In genomic region chr15:78178397-78178796, GRCm38 (mm10) we compare ENCODE assay signal across 9 mouse cellular contexts. TPM values are rescaled to one million over a fixed set of nuclear protein-coding genes. Genes with fewer than 3 reads are reported as not detected.
DNase-seq lines count a peak whose midpoint lies in the region; ATAC-seq and TF ChIP-seq lines count a peak whose summit lies in the region.
"Had no signal": no experiment of that assay in that cellular context is flagged by ENCODE, and none has a peak within 500 bp of the region (broad histone marks: within the 10 kb centered on the region; RNA-seq: fewer than 3 reads in every experiment).

No protein-coding gene starts in this region.

- H3K4me3 ChIP-seq in forebrain, embryonic 11.5 days (ENCODE audit: low read depth, low read length) = no peak overlapping the region
- H3K4me3 ChIP-seq in forebrain, embryonic 13.5 days = no peak overlapping the region
- no peak overlapping the region for H3K4me3 ChIP-seq in bone marrow, adult 2 months (replicated peaks; ENCODE audit: control insufficient read depth, low read depth, low read length)
- H3K4me3 ChIP-seq in liver, embryonic 14.5 days (ENCODE audit: insufficient read depth in 1 of 2, low read depth in 2 of 2, low read length in 2 of 2) = no peak overlapping the region
- no peak overlapping the region for H3K4me3 ChIP-seq in neural tube, embryonic 14.5 days (ENCODE audit: low read depth, low read length)
- H3K4me3 ChIP-seq in testis, adult 2 months (ENCODE audit: control insufficient read depth, low read depth, low read length) = no peak overlapping the region

- H3K9me3 ChIP-seq in forebrain, embryonic 11.5 days (ENCODE audit: control insufficient read depth, low read length) = no peaks in the 10 kb centered on the region
- H3K9me3 ChIP-seq in forebrain, embryonic 13.5 days (replicated peaks) = no peaks in the 10 kb centered on the region
- no peaks in the 10 kb centered on the region for H3K9me3 ChIP-seq in liver, embryonic 14.5 days (ENCODE audit: control insufficient read depth, low read length)
- no peaks in the 10 kb centered on the region for H3K9me3 ChIP-seq in neural tube, embryonic 14.5 days (ENCODE audit: control insufficient read depth, low read length)

- no peak overlapping the region for H3K9ac ChIP-seq in forebrain, embryonic 11.5 days (ENCODE audit: low read length)
- no peak overlapping the region for H3K9ac ChIP-seq in forebrain, embryonic 13.5 days
- no peak overlapping the region for H3K9ac ChIP-seq in liver, embryonic 14.5 days (replicated peaks)
- 0 out of 2 replicates have a peak overlapping the region, but pooled peaks have one; percentile 28 for H3K9ac ChIP-seq in neural tube, embryonic 14.5 days (replicated peaks; ENCODE audit: low read depth, low read length)

- TF ChIP-seq CTCF in bone marrow, adult 2 months (IDR thresholded peaks at IDR 0.05; ENCODE audit: control insufficient read depth, insufficient read depth, low read length) = peak; percentile 94
- TF ChIP-seq CTCF in liver, embryonic 14.5 days (IDR thresholded peaks at IDR 0.05; ENCODE audit: low read depth) = peak; percentile 95
- TF ChIP-seq CTCF in testis, adult 2 months (IDR thresholded peaks at IDR 0.05; ENCODE audit: control insufficient read depth, insufficient read depth, insufficient replicate concordance, low read depth, low read length) = peak; percentile 96

- WGBS in forebrain, embryonic 11.5 days = 7% methylated on average over 9 of the region's 9 CpGs
- 5% methylated on average over 9 of the region's 9 CpGs for WGBS in forebrain, embryonic 13.5 days
- 8% methylated on average over 9 of the region's 9 CpGs for WGBS in bone marrow, adult 2 months
- WGBS in liver, embryonic 14.5 days (ENCODE audit: insufficient replicate concordance) = 7% methylated on average over 9 of the region's 9 CpGs
- 6% methylated on average over 8 of the region's 9 CpGs for WGBS in neural tube, embryonic 14.5 days

- no peak for ATAC-seq in forebrain, embryonic 11.5 days (replicated peaks; ENCODE audit: low FRiP score)
- ATAC-seq in forebrain, embryonic 13.5 days = no peak
- no peak for ATAC-seq in liver, embryonic 14.5 days (ENCODE audit: insufficient read depth)
- ATAC-seq in neural tube, embryonic 14.5 days (ENCODE audit: low read depth) = no peak

- H3K4me1 ChIP-seq in forebrain, embryonic 11.5 days (replicated peaks; ENCODE audit: control insufficient read depth, insufficient read depth, low read length) = peaks cover 5% of the 10 kb centered on the region; the same call in 1 of the 2 replicates
- peaks cover 40% of the 10 kb centered on the region for H3K4me1 ChIP-seq in forebrain, embryonic 13.5 days
- H3K4me1 ChIP-seq in bone marrow, adult 2 months (ENCODE audit: control insufficient read depth, insufficient read depth, low read length) = no peaks in the 10 kb centered on the region; the same call in 1 of the 2 replicates
- H3K4me1 ChIP-seq in liver, embryonic 14.5 days (replicated peaks; ENCODE audit: control insufficient read depth in 2 of 2, insufficient read depth in 2 of 2, low read length in 1 of 2) = peaks cover 12% of the 10 kb centered on the region in 2 experiments
- peaks cover 27% of the 10 kb centered on the region for H3K4me1 ChIP-seq in neural tube, embryonic 14.5 days (ENCODE audit: control insufficient read depth, insufficient read depth, low read length)
- peaks cover 9% of the 10 kb centered on the region for H3K4me1 ChIP-seq in testis, adult 2 months (ENCODE audit: control insufficient read depth, insufficient read depth, low read length)

- TF ChIP-seq POLR2A in bone marrow, adult 2 months (IDR thresholded peaks at IDR 0.05; ENCODE audit: borderline replicate concordance, control insufficient read depth, low read depth, low read length) = 0 out of 2 replicates have a peak, but pooled peaks have one; percentile 26
- TF ChIP-seq POLR2A in testis, adult 2 months (IDR thresholded peaks at IDR 0.05; ENCODE audit: control insufficient read depth, low read depth, low read length) = no peak

- H3K27ac ChIP-seq in forebrain, embryonic 11.5 days (ENCODE audit: low read depth, low read length) = no peak overlapping the region
- no peak overlapping the region for H3K27ac ChIP-seq in forebrain, embryonic 13.5 days
- H3K27ac ChIP-seq in bone marrow, adult 2 months (ENCODE audit: control insufficient read depth, insufficient read depth, low read depth, low read length, poor library complexity) = no peak overlapping the region
- no peak overlapping the region for H3K27ac ChIP-seq in liver, embryonic 14.5 days
- peak overlapping the region; percentile 74 for H3K27ac ChIP-seq in neural tube, embryonic 14.5 days (ENCODE audit: low read depth, low read length)
- no peak overlapping the region for H3K27ac ChIP-seq in testis, adult 2 months (ENCODE audit: control insufficient read depth, insufficient read depth, low read depth, low read length)
- H3K27ac ChIP-seq: macrophage had no signal

- no peaks in the 10 kb centered on the region for H3K27me3 ChIP-seq in forebrain, embryonic 11.5 days (ENCODE audit: control insufficient read depth, insufficient read depth, low read length)
- H3K27me3 ChIP-seq in forebrain, embryonic 13.5 days = 0 out of 2 replicates have a peak, but pooled peaks cover under 1% of the 10 kb centered on the region
- H3K27me3 ChIP-seq in liver, embryonic 14.5 days (ENCODE audit: control insufficient read depth, insufficient read depth, low read length) = no peaks in the 10 kb centered on the region; the same call in 1 of the 2 replicates
- no peaks in the 10 kb centered on the region for H3K27me3 ChIP-seq in neural tube, embryonic 14.5 days (ENCODE audit: control insufficient read depth, insufficient read depth, low read length)
- H3K27me3 ChIP-seq in testis, adult 2 months (ENCODE audit: control insufficient read depth, insufficient read depth, low read length) = no peaks in the 10 kb centered on the region

- no peaks in the 10 kb centered on the region for H3K36me3 ChIP-seq in forebrain, embryonic 11.5 days (ENCODE audit: control insufficient read depth, insufficient read depth, low read length)
- no peaks in the 10 kb centered on the region for H3K36me3 ChIP-seq in forebrain, embryonic 13.5 days (ENCODE audit: poor library complexity, severe bottlenecking)
- H3K36me3 ChIP-seq in liver, embryonic 14.5 days (replicated peaks; ENCODE audit: control insufficient read depth, insufficient read depth, low read depth) = no peaks in the 10 kb centered on the region
- H3K36me3 ChIP-seq in neural tube, embryonic 14.5 days (ENCODE audit: control insufficient read depth, insufficient read depth, low read length) = no peaks in the 10 kb centered on the region
- no peaks in the 10 kb centered on the region for H3K36me3 ChIP-seq in testis, adult 2 months (ENCODE audit: control insufficient read depth, insufficient read depth, low read length)

- DNase-seq in forebrain, embryonic 11.5 days (ENCODE audit: low spot score) = peak; percentile 90
- peak; percentile 66 to 85 for DNase-seq in frontal cortex, postnatal 10 days (ENCODE audit: low spot score in 2 of 2)
- DNase-seq in kidney, adult 9 months = peak; percentile 72
- peak; percentile 19 to 30 (median 22) for DNase-seq in liver, embryonic 14.5 days (ENCODE audit: low read depth in 3 of 3, low spot score in 3 of 3)

- TF ChIP-seq EP300 in liver, embryonic 14.5 days (IDR thresholded peaks at IDR 0.05; ENCODE audit: low read depth) = no peak

- H3K4me2 ChIP-seq in forebrain, embryonic 11.5 days (ENCODE audit: low read depth, low read length, severe bottlenecking) = peak overlapping the region; percentile 13; the same call in 1 of the 2 replicates
- no peak overlapping the region for H3K4me2 ChIP-seq in forebrain, embryonic 13.5 days
- H3K4me2 ChIP-seq in liver, embryonic 14.5 days (ENCODE audit: low read depth) = no peak overlapping the region
- H3K4me2 ChIP-seq in neural tube, embryonic 14.5 days (ENCODE audit: low read depth, low read length) = peak overlapping the region; percentile 14; the same call in 1 of the 2 replicates

RNA-seq across cellular contexts. Expression of gene Ift27, which starts 4.5 kb away (rescaled TPM):
- 142 and 145 TPM in 2 replicates for polyA plus RNA-seq in forebrain, embryonic 11.5 days (2014; fragmentation: Nextera tagmentation; extraction: Ambion mirVana)
- polyA plus RNA-seq in forebrain, embryonic 13.5 days (2015; fragmentation: Nextera tagmentation; extraction: Ambion mirVana) = 148 and 160 TPM in 2 replicates
- 14.3 and 15.1 TPM in 2 replicates for polyA plus RNA-seq in bone marrow, adult 2 months (2011; ENCODE audit: insufficient read depth, insufficient read length, low replicate concordance, missing spikeins)
- 11.0 and 13.5 TPM in 2 replicates for polyA plus RNA-seq in liver, embryonic 14.5 days (2012; rRNA removed)
- polyA plus RNA-seq in liver, embryonic 14.5 days (2014; fragmentation: Nextera tagmentation; extraction: Ambion mirVana) = 37.8 and 40.8 TPM in 2 replicates
- polyA plus RNA-seq in neural tube, embryonic 14.5 days (2014; fragmentation: Nextera tagmentation; extraction: Ambion mirVana) = 103 and 105 TPM in 2 replicates
- 62.2 and 75.4 TPM in 2 replicates for polyA plus RNA-seq in testis, adult 2 months (2012; rRNA removed)

RNA-seq across cellular contexts. Expression of gene Pvalb, which starts 27.8 kb away (rescaled TPM):
- not detected in 2 replicates for polyA plus RNA-seq in forebrain, embryonic 11.5 days (2014; fragmentation: Nextera tagmentation; extraction: Ambion mirVana)
- polyA plus RNA-seq in forebrain, embryonic 13.5 days (2015; fragmentation: Nextera tagmentation; extraction: Ambion mirVana) = not detected in 2 replicates
- 2.0 and 11.3 TPM in 2 replicates for polyA plus RNA-seq in bone marrow, adult 2 months (2011; ENCODE audit: insufficient read depth, insufficient read length, low replicate concordance, missing spikeins)
- polyA plus RNA-seq in liver, embryonic 14.5 days (2012; rRNA removed) = not detected in 2 replicates
- polyA plus RNA-seq in liver, embryonic 14.5 days (2014; fragmentation: Nextera tagmentation; extraction: Ambion mirVana) = not detected in 2 replicates
- 0.56 and 5.2 TPM in 2 replicates for polyA plus RNA-seq in neural tube, embryonic 14.5 days (2014; fragmentation: Nextera tagmentation; extraction: Ambion mirVana)
- polyA plus RNA-seq in testis, adult 2 months (2012; rRNA removed) = not detected in 2 replicates
- polyA plus RNA-seq: macrophage had no signal

RNA-seq across cellular contexts. Expression of gene Cacng2, which starts 58.6 kb away (rescaled TPM):
- 0.56 and 0.75 TPM in 2 replicates for polyA plus RNA-seq in forebrain, embryonic 11.5 days (2014; fragmentation: Nextera tagmentation; extraction: Ambion mirVana)
- polyA plus RNA-seq in forebrain, embryonic 13.5 days (2015; fragmentation: Nextera tagmentation; extraction: Ambion mirVana) = 3.5 and 4.4 TPM in 2 replicates
- 0.27 TPM in 1 of 2 replicates, not detected in the other for polyA plus RNA-seq in bone marrow, adult 2 months (2011; ENCODE audit: insufficient read depth, insufficient read length, low replicate concordance, missing spikeins)
- polyA plus RNA-seq in liver, embryonic 14.5 days (2012; rRNA removed) = 0.01 TPM in 1 of 2 replicates, not detected in the other
- polyA plus RNA-seq in liver, embryonic 14.5 days (2014; fragmentation: Nextera tagmentation; extraction: Ambion mirVana) = not detected in 2 replicates
- polyA plus RNA-seq in neural tube, embryonic 14.5 days (2014; fragmentation: Nextera tagmentation; extraction: Ambion mirVana) = 12.4 and 21.0 TPM in 2 replicates
- polyA plus RNA-seq in testis, adult 2 months (2012; rRNA removed) = 0.02 TPM in 1 of 2 replicates, not detected in the other
- polyA plus RNA-seq: macrophage had no signal

Comparison
In these comparisons a context has a peak if more than half of its experiments do, and no peak if none do; other contexts are left out.
1. H3K4me2 ChIP-seq: peak in forebrain, embryonic 11.5 days (single experiment) and neural tube, embryonic 14.5 days (single experiment); none in forebrain, embryonic 13.5 days (single experiment) and liver, embryonic 14.5 days (single experiment).
2. DNase-seq: peak in every context shown above with its lines; median percentile 90 in forebrain, embryonic 11.5 days; 76 in frontal cortex, postnatal 10 days; 72 in kidney, adult 9 months; 22 in liver, embryonic 14.5 days.
3. Peak in every context shown above with its lines, with median percentiles within 50 percentile points of each other: CTCF ChIP-seq.